Mouse (Mus musculus) stomach, embryonic 14.5 days (tissue): ENCODE measurements around the gene Gm20388. TPM values are rescaled to one million over a fixed set of nuclear protein-coding genes. Genes with fewer than 3 reads are reported as not detected.

Source experiments
- ATAC-seq: fragments of 200-750 bp; cut with Nextera tagmentation; 2 replicates; pipeline ENCODE4 v1.8.0; 2017; ENCODE audit warnings: low read depth, moderate TSS enrichment; ENCODE audit not compliant: insufficient number of reproducible peaks, insufficient read depth, low FRiP score
- H3K27ac ChIP-seq: fragments of 300-500 bp; sonication (generic); 2 replicates; pipeline ENCODE4 v1.5.1; 2014; ENCODE audit warnings: mild to moderate bottlenecking, low read length, moderate library complexity, mixed read lengths
- H3K27me3 ChIP-seq: fragments of 300-500 bp; sonication (generic); 2 replicates; pipeline ENCODE4 v1.6.1; 2014; ENCODE audit warnings: low read length, control low read depth, mixed read lengths; ENCODE audit not compliant: control insufficient read depth, insufficient read depth
- H3K36me3 ChIP-seq: fragments of 300-500 bp; sonication (generic); 2 replicates; pipeline ENCODE4 v1.6.1; 2014; ENCODE audit warnings: mild to moderate bottlenecking, control low read depth, low read length, moderate library complexity, mixed read lengths; ENCODE audit not compliant: control insufficient read depth, insufficient read depth
- H3K4me1 ChIP-seq: fragments of 300-500 bp; sonication (generic); 2 replicates; pipeline ENCODE4 v1.6.1; 2014; ENCODE audit warnings: low read length, control low read depth, mixed read lengths; ENCODE audit not compliant: control insufficient read depth, insufficient read depth
- H3K4me2 ChIP-seq: fragments of 300-500 bp; sonication (generic); replicated peaks from 2 replicates; pipeline ENCODE4 v1.6.1; 2014; ENCODE audit warnings: low read depth, low read length, control low read depth
- H3K4me3 ChIP-seq: fragments of 300-500 bp; sonication (generic); 2 replicates; pipeline ENCODE4 v1.5.1; 2014; ENCODE audit warnings: low read depth, low read length, control low read depth
- H3K9ac ChIP-seq: fragments of 300-500 bp; sonication (generic); replicated peaks from 2 replicates; pipeline ENCODE4 v1.6.1; 2014; ENCODE audit warnings: low read depth, mild to moderate bottlenecking, control low read depth, low read length, moderate library complexity, mixed read lengths
- H3K9me3 ChIP-seq: fragments of 300-500 bp; sonication (generic); 2 replicates; pipeline ENCODE4 v1.6.1; 2016; ENCODE audit warnings: low read depth, low read length, control low read depth; ENCODE audit not compliant: control insufficient read depth
- WGBS: fragments of 180-500 bp; shearing (Covaris S2); extraction: QIAGEN DNeasy Blood & Tissue Kit; methylation state at CpG from one replicate; pipeline ENCODE4 v1.1.7; 2014; 5-methylcytosine and 5-hydroxymethylcytosine counted together
- polyA plus RNA-seq: library from polyadenylated mRNA; unstranded; fragments of >200 nt; fragmentation: Nextera tagmentation; extraction: Ambion mirVana; gene quantifications from 2 replicates; pipeline ENCODE4 v1.2.1, GENCODE M21; 2014

Gene Gm20388
- polyA plus RNA-seq, 1 experiment from 2014 or later: 11.4 TPM

GRCm38 (mm10) chr8:123854252-123854651, 3943.6 kb downstream of the Gm20388 start:
- no peak for ATAC-seq
- no peak overlapping the region for H3K9ac ChIP-seq
- no peak overlapping the region for H3K4me3 ChIP-seq
- no peaks in the 10 kb centered on the region for H3K27me3 ChIP-seq
- 83% methylated on average over 1 of the region's 1 CpGs for whole genome bisulfite sequencing
- no peak overlapping the region for H3K27ac ChIP-seq
- no peaks in the 10 kb centered on the region for H3K9me3 ChIP-seq
- no peaks in the 10 kb centered on the region; the same call in 1 of the 2 replicates for H3K4me1 ChIP-seq
- H3K4me2 ChIP-seq: no peak overlapping the region
- H3K36me3 ChIP-seq: no peaks in the 10 kb centered on the region

GRCm38 (mm10) chr8:123854733-123855475, 3944.3 kb downstream of the Gm20388 start:
- H3K36me3 ChIP-seq: no peaks in the 10 kb centered on the region
- ATAC-seq: no peak
- H3K9ac ChIP-seq: no peak overlapping the region
- no peaks in the 10 kb centered on the region for H3K27me3 ChIP-seq
- no peak overlapping the region for H3K27ac ChIP-seq
- H3K4me3 ChIP-seq: no peak overlapping the region
- H3K9me3 ChIP-seq: no peaks in the 10 kb centered on the region
- 93% methylated on average over 9 of the region's 9 CpGs for WGBS
- no peak overlapping the region for H3K4me2 ChIP-seq
- no peaks in the 10 kb centered on the region; the same call in 1 of the 2 replicates for H3K4me1 ChIP-seq

GRCm38 (mm10) chr8:123857361-123857760, 3946.7 kb downstream of the Gm20388 start:
- Histone ChIP-seq H3K4me1 (no peaks in the 10 kb centered on the region; the same call in 1 of the 2 replicates), H3K9me3 (no peaks in the 10 kb centered on the region), H3K27me3 (no peaks in the 10 kb centered on the region), H3K36me3 (no peaks in the 10 kb centered on the region), H3K4me3 (no peak overlapping the region), H3K4me2 (no peak overlapping the region), H3K9ac (no peak overlapping the region), H3K27ac (no peak overlapping the region)
- 71% methylated on average over 3 of the region's 3 CpGs for WGBS
- ATAC-seq: no peak

- Histone ChIP-seq H3K9ac (peak overlapping the region; percentile 28), H3K36me3 (no peaks in the 10 kb centered on the region), H3K4me2 (peak overlapping the region; percentile 88), H3K9me3 (no peaks in the 10 kb centered on the region), H3K27me3 (0 out of 2 replicates have a peak, but pooled peaks cover 3% of the 10 kb centered on the region), H3K4me3 (peak overlapping the region; percentile 90), H3K27ac (no peak overlapping the region), H3K4me1 (no peaks in the 10 kb centered on the region; the same call in 1 of the 2 replicates)
- WGBS: under 1% methylated on average over 17 of the region's 17 CpGs
- ATAC-seq: no peak
Measured at GRCm38 (mm10) chr8:123858574-123858940, 3947.9 kb downstream of the Gm20388 start.

- Histone ChIP-seq H3K9ac (peak overlapping the region; percentile 28), H3K9me3 (no peaks in the 10 kb centered on the region), H3K4me2 (peak overlapping the region; percentile 88), H3K36me3 (no peaks in the 10 kb centered on the region), H3K27me3 (0 out of 2 replicates have a peak, but pooled peaks cover 3% of the 10 kb centered on the region), H3K4me1 (no peaks in the 10 kb centered on the region; the same call in 1 of the 2 replicates), H3K4me3 (peak overlapping the region; percentile 90), H3K27ac (no peak overlapping the region)
- ATAC-seq: peak; percentile 96
- WGBS: under 1% methylated on average over 74 of the region's 79 CpGs
Measured at GRCm38 (mm10) chr8:123858941-123859647, 3948.5 kb downstream of the Gm20388 start.

GRCm38 (mm10) chr8:123859648-123860259, 3949.1 kb downstream of the Gm20388 start, which contains the start of gene Ccsap:
Gene Ccsap, minus strand, starts transcription at chr8:123860209.
- ATAC-seq: no peak; the same call in none of the 2 replicates
- 2% methylated on average over 48 of the region's 48 CpGs for WGBS
- Histone ChIP-seq H3K36me3 (no peaks in the 10 kb centered on the region), H3K9me3 (no peaks in the 10 kb centered on the region), H3K27ac (no peak within 1 kb of the TSS), H3K4me1 (no peaks in the 10 kb centered on the region; the same call in 1 of the 2 replicates), H3K27me3 (0 out of 2 replicates have a peak, but pooled peaks cover 3% of the 10 kb centered on the region), H3K4me2 (peak within 1 kb of the TSS; percentile 88), H3K9ac (peak within 1 kb of the TSS; percentile 37), H3K4me3 (peak within 1 kb of the TSS; percentile 90)

- Histone ChIP-seq H3K4me3 (peak overlapping the region; percentile 90; the same call in 1 of the 2 replicates), H3K27ac (no peak overlapping the region), H3K9ac (no peak overlapping the region), H3K4me1 (no peaks in the 10 kb centered on the region; the same call in 1 of the 2 replicates), H3K27me3 (0 out of 2 replicates have a peak, but pooled peaks cover 3% of the 10 kb centered on the region), H3K36me3 (no peaks in the 10 kb centered on the region), H3K4me2 (peak overlapping the region; percentile 88), H3K9me3 (no peaks in the 10 kb centered on the region)
- ATAC-seq: no peak
- 75% methylated on average over 4 of the region's 4 CpGs for WGBS
Measured at GRCm38 (mm10) chr8:123860386-123860785, 3949.7 kb downstream of the Gm20388 start.

GRCm38 (mm10) chr8:123865786-123866185, 3955.1 kb downstream of the Gm20388 start:
- no peaks in the 10 kb centered on the region for H3K36me3 ChIP-seq
- no peaks in the 10 kb centered on the region for H3K9me3 ChIP-seq
- H3K4me1 ChIP-seq: no peaks in the 10 kb centered on the region
- 0 out of 2 replicates have a peak, but pooled peaks cover 3% of the 10 kb centered on the region for H3K27me3 ChIP-seq
- no peak overlapping the region for H3K27ac ChIP-seq
- ATAC-seq: no peak
- no peak overlapping the region for H3K9ac ChIP-seq
- no peak overlapping the region for H3K4me2 ChIP-seq
- H3K4me3 ChIP-seq: no peak overlapping the region
- 62% methylated on average over 7 of the region's 7 CpGs for WGBS
